Mouse (Mus musculus): ENCODE data around the gene Ppp1r11.
A peak's percentile ranks its signal among the peaks of the same experiment; 100 is the strongest.

The Ppp1r11 gene

DNA sequence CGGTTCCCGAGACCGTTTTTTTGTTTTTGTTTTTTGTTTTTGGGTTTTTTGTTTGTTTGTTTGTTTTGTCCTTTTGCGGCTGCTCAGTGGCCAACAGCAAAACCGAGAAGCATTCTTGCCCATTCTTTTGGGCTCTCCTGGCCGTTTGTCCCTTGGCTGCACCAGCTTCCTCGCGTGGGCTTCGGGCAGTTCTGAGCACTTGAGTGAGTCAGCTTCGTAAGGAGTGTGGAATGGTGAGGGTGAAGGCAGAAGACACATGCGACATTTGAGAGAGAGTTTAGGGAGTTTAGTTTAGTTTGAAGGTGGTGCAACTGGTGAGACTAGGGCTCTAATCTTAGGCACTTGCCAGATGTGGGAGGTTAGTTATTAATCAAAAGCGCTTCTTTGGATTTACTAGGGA is 7.3 kb upstream of the Ppp1r11 start:
- DNase-seq, result no peak

- peak; percentile 87 for DNase-seq
Observed at GRCm38 (mm10) chr17:36957999-36958743, 6.6 kb upstream of the Ppp1r11 start, which contains the start of the genes Znrd1 and Znrd1as. Gene Znrd1, minus strand, starts transcription at chr17:36958559. Gene Znrd1as, plus strand, starts transcription at chr17:36958592.

DNA sequence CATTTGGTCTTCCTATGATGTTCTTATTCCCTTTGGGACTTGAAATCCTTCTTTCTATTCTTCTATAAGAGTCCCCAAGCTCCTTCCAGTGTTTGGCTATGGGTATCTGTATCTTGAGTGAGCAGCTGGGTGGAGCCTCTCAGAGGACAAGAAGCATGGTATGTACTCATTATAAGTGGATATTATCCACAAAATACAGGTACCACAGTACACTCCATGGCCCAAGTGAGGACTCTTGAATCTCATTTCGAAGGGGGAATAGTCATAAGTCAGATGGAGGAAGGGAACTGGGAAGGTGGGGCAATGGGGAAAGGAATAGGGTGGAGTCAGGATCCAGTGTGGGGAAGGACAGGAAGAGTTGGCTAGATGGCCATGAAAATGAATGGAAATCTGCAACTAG is 1.5 kb upstream of the Ppp1r11 start:
- DNase-seq, result no peak

DNA sequence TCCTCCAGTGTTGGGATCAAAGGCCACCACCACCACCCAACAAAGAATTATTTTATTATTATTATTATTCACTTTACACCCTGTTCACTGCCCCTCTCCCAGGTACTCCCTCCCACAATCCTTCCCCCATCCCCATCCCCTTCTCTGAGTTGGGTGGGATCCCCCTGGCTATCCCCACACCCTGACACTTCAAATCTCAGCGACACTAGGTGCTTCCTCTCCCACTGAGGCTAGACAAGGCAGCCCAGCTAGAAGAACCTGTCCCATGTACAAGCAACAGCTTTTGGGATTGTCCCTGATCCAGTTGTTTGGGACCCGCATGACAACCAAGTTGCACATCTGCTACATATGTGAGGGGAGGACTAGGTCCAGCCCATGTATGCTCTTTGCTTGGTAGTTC is 1.1 kb upstream of the Ppp1r11 start:
- no peak for DNase-seq

- no peak for DNase-seq
Observed at GRCm38 (mm10) chr17:36949265-36949664, 2.3 kb downstream of the Ppp1r11 start.

GRCm38 (mm10) chr17:36948286-36948685 is 3.3 kb downstream of the Ppp1r11 start:
- DNase-seq, result no peak

DNA sequence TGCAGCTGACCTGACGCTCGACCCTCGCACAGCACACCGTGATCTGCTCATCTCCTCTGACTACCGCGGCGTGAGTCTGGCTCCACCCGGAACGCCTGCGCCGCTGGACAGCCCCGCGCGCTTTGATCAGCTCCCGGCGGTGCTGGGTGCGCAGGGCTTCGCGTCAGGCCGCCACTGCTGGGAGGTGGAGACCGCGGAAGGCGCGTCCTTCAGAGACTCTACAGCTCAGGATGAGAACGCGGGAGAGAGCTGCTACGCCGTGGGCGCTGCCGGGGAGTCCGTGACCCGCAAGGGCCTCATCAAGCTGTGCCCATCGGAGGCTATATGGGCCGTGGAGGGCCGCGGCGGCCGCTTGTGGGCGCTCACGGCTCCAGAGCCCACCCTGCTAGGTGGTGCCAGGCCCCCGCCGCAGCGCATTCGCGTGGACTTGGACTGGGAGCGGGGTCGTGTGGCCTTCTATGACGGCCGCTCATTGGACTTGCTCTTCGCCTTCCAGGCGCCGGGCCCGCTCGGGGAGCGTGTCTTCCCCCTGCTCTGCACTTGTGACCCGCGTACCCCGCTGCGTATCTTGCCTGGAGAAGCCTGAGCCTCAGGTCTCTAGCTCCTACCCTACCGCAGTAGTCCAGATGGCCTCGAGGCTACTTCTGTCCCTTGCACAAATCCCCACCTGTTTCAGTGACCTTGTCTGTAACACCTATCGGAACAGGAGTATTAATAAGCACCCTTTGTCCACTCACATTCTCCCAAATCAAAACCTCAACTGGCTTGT is 4.3 kb downstream of the Ppp1r11 start:
- peak; percentile 35 for DNase-seq

- DNase-seq, result peak; percentile 63
Observed at GRCm38 (mm10) chr17:36944121-36944775, 7.3 kb downstream of the Ppp1r11 start.

- no peak for DNase-seq
Observed at GRCm38 (mm10) chr17:36943691-36944090, 7.8 kb downstream of the Ppp1r11 start.

DNA sequence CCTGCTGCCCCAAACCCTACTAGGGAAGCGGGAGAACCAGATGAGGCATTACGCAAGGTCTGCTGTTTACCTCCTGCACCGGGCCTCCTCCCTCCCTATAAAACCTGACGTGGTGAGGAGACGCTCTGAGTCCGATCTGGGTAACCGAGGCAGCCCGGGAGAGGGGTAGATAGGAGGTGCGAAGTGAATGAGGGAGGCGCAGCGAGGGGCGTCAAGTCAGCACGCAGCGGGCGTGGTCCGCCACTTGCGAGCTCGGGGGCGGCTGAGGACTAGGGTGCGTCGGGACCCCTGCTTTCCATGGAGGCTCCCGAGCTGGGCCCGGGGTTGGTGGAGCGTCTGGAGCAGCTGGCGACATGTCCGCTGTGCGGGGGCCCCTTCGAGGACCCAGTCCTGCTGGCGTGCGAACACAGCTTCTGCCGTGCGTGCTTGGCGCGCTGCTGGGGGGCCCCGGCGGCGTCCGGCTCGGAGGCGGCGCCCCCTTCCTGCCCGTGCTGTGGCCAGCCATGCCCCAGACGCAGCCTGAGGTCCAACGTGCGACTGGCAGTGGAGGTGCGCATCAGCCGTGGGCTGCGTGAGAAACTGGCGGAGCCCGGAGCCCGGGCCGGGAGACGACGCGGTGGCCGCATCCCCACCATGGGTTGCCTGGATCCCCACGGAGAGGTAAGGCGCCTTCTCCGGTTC is 8.6 kb downstream of the Ppp1r11 start, which contains the start of gene Rnf39:
Rnf39 (plus strand) TSS at position 128 of the 681 bp plus-strand sequence.
- DNase-seq, result peak; percentile 33

DNA sequence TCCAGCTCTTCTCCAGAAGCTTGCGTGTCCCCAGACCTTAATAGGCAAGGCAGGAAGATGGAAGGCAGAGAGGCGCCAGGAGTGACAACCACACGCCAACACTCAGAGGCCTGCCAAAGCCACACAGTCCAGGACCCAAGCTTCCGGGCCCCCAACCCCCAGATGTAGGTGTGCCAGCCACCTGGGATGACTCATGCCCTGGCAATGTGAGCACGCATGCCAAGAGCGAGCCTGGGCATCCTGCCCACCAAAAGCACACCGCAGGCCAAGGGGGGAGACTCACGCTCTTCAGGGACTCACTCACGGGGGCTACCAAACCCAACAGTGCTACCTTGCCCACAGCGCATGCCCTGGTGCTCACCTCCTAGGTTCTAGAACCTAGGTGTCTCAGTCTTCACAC is 9.2 kb downstream of the Ppp1r11 start:
- peak; percentile 38 for DNase-seq

GRCm38 (mm10) chr17:36938056-36938455 is 13.5 kb downstream of the Ppp1r11 start:
- DNase-seq, result no peak

DNA sequence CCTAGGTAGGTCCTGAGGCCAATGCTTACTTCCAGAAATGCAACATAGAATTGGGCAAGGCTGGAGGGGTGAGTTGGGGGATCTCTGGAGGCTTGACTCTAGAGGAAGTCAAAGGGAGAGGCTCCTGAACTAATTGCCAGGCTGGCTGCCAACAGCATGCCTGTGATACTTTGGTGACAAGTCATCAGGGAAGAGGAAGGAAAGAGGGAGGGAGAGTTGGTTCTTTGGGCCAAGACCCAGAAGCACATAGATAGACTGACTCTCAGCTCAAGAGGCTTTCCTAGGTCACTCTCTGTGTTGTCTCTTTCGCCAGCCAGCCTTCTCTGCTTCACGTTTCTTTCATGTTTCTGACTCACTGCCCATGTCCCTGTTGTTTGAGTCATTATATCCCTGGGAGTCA is 19.7 kb downstream of the Ppp1r11 start:
- no peak for DNase-seq

DNA sequence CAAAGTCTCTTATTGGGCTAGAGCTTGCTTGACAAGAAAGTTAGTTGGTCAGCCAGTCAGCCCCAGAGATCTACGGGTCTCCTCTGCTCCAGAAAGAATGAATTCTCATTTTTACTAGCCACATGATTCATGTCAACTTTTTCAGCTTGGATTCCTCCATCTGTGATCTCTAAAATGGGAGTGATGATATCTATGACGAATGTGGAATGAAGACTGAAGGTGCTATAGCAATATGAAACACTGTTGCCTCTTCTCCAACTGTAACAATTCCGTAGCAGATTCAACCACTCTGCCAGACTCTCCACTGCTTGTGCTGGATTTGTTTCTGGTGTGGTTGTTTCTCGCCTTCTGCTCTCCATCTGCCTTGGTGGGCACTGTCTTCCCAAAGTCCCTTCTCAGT is 20.4 kb downstream of the Ppp1r11 start:
- no peak for DNase-seq

GRCm38 (mm10) chr17:36930233-36930632 is 21.3 kb downstream of the Ppp1r11 start:
- no peak for DNase-seq

DNA sequence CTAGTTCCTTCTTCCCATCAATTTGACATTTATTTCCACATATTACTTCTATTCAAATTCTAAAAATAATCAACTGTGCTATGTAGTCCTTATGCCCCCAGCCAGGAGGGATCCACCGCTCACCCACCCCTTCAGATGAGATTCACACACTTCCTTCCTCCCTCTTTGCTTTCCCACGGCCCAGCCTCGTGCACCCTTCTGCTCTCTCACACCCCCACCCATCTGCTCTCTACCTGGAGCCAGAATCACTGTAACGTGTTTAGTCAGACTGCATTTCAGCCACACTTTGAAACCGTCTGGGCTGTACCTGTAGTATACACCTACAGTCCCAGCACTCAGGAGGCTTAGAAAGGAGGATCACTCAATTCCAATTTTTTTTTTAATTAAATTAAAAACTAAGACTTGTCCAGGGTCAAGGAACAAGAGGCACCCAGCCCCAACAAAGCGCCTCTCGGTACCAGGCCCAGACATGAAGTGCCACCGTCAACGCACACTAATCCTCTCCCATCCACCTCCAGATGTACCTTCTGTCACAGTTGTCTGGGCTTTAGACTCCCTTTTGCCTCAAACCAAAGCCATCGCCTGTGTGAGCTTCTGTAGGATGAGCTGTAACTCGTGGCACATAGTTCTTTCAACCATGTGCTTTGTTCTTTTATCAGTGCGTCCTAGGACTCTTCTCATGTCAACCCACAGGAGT is 22.2 kb downstream of the Ppp1r11 start:
- no peak for DNase-seq

- DNase-seq, result no peak
Observed at GRCm38 (mm10) chr17:36927496-36928120, 23.9 kb downstream of the Ppp1r11 start.

DNA sequence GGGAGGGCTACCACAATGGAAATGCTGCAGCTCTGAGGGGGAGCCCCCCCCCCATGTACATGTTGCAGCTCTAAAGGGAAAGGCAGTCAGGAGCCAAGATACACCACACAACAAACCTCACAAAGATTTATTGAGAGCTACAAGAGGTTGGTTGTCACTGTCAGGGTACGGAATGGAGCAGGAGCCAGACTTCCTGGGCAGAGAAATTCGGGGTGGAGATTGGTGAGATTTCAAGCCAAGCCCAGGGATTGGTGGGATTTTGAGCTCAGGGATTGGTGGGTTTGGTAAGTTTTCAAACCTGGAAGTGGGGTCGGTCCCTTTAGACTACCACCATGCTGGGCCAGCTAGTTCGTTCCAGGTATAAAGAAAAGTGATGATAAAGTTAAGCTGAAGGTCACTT is 28.1 kb downstream of the Ppp1r11 start:
- no peak for DNase-seq

GRCm38 (mm10) chr17:36922715-36923114 is 28.8 kb downstream of the Ppp1r11 start:
- no peak for DNase-seq

GRCm38 (mm10) chr17:36920239-36920638 is 31.3 kb downstream of the Ppp1r11 start:
- no peak for DNase-seq

DNA sequence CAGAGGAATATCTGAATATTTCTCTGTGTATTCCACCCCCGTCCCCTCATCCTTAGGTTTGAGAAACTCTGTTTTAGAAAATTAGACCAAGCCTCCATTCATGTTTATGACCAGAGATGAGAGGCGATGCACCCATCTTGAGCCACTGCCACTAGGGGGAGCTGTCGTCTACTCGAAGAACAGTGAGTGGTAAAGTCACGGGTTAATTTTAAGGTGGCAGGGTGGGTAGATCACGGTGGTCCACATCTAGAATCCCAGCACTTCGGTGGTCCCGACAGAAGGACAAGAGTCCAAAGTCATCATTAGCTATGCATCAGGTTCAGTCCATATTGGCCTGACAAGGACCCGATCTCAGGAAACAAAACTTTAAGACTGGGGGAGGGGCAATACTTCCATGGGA is 36.5 kb downstream of the Ppp1r11 start:
- DNase-seq, result peak; percentile 70

DNA sequence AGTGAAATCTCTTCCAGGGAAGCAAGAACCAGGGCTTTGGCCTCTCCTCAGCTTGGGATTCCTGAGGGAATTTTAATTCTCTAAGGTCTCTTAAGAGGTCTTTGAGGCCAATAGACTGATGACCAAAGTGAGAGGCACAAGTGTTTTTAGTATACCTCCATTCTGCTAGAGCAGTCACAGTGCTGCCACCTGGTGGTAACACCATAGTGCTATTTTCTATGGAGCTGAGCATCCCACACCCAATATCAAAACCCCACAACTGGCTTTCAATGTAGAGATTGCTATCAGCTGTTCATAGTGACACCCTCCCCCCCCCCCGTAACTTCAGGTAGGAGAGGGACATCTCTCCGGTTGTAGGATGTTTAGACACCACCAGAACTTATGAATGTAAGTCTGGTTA is 37.4 kb downstream of the Ppp1r11 start:
- DNase-seq, result peak; percentile 77

Measured in thymus, postnatal 25 days (tissue).